Comparison of ENCODE assay signal across 9 mouse cellular contexts in the genomic region with DNA sequence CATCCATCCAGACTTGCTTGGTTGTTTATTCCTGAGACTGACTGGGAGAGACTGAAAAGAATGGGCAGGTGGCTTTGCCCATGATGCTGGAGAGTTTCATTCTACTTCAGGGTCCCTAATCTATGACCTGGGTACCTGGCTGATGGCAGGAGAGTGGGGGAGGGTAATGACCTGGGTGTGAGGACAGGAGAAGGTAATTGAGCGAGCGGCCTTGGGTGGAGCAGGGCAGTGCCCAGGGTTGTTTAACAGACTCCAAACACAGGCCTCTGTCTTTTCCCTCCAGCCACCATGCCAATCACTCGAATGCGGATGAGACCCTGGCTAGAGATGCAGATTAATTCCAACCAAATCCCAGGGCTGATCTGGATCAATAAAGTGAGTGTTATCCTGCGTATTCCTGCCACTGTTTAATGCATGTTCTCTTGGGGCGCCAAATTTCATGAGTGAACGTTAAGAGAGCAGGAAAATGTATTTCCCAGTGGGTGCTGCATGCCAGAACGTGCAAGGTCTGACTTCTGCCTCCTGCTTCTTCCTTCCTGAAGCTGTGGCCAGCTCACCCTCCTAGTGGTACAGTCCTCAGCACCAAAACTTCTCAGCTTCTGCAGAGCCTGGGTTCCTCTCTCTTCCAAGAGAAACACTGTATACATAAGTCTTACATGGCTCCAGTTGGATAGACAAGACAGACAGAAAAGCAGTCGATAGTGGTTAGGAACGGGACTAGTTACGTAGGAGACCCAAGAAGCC. TPM values are rescaled to one million over a fixed set of nuclear protein-coding genes. Genes with fewer than 3 reads are reported as not detected.
DNase-seq lines count a peak whose midpoint lies in the region; ATAC-seq and TF ChIP-seq lines count a peak whose summit lies in the region.
"Had no signal": no experiment of that assay in that cellular context is flagged by ENCODE, and none has a peak within 500 bp of the region (broad histone marks: within the 10 kb centered on the region; RNA-seq: fewer than 3 reads in every experiment).

No protein-coding gene starts in this region.

- no peaks in the 10 kb centered on the region for H3K36me3 ChIP-seq in embryonic facial prominence, embryonic 11.5 days (replicated peaks; ENCODE audit: control insufficient read depth, insufficient read depth, low read depth, low read length)
- no peaks in the 10 kb centered on the region for H3K36me3 ChIP-seq in hindbrain, embryonic 16.5 days (ENCODE audit: control insufficient read depth, insufficient read depth, low read length)
- no peaks in the 10 kb centered on the region for H3K36me3 ChIP-seq in midbrain, embryonic 15.5 days (replicated peaks)

- TF ChIP-seq CTCF in layer of hippocampus, adult 2 months (conservative IDR thresholded peaks at IDR 0.05): no peak

- no peaks in the 10 kb centered on the region for H3K27me3 ChIP-seq in embryonic facial prominence, embryonic 11.5 days (ENCODE audit: control insufficient read depth, insufficient read depth, low read length)
- H3K27me3 ChIP-seq in hindbrain, embryonic 16.5 days (replicated peaks; ENCODE audit: control insufficient read depth, insufficient read depth, low read length): peaks cover 6% of the 10 kb centered on the region
- H3K27me3 ChIP-seq in midbrain, embryonic 15.5 days (replicated peaks): peaks cover 32% of the 10 kb centered on the region

- H3K4me1 ChIP-seq in embryonic facial prominence, embryonic 11.5 days (ENCODE audit: control insufficient read depth, insufficient read depth, low read length): no peaks in the 10 kb centered on the region; the same call in 1 of the 2 replicates
- H3K4me1 ChIP-seq in hindbrain, embryonic 16.5 days (ENCODE audit: control insufficient read depth, insufficient read depth, low read depth, low read length): peaks cover 4% of the 10 kb centered on the region; the same call in 1 of the 2 replicates
- H3K4me1 ChIP-seq in midbrain, embryonic 15.5 days: peaks cover 13% of the 10 kb centered on the region

- no peak for DNase-seq in layer of hippocampus, adult 2 months (ENCODE audit: low spot score in 2 of 2)
- DNase-seq in layer of hippocampus, adult 18-20 months (ENCODE audit: low spot score in 2 of 2): no peak
- DNase-seq in embryonic facial prominence, embryonic 11.5 days (ENCODE audit: low spot score): no peak
- DNase-seq in embryo, embryonic 9.5 days (ENCODE audit: extremely low spot score): no peak
- no peak for DNase-seq in left cerebral cortex, adult 18-20 months (ENCODE audit: low spot score in 2 of 2)
- no peak for DNase-seq in embryo, embryonic 10.5 days (ENCODE audit: low spot score)

- no peak overlapping the region for H3K27ac ChIP-seq in layer of hippocampus, adult 2 months
- no peak overlapping the region for H3K27ac ChIP-seq in embryonic facial prominence, embryonic 11.5 days (replicated peaks; ENCODE audit: low read depth, low read length)
- no peak overlapping the region for H3K27ac ChIP-seq in hindbrain, embryonic 16.5 days (ENCODE audit: low read depth, low read length)
- no peak overlapping the region for H3K27ac ChIP-seq in midbrain, embryonic 15.5 days

- no peaks in the 10 kb centered on the region for H3K9me3 ChIP-seq in embryonic facial prominence, embryonic 11.5 days (replicated peaks; ENCODE audit: control insufficient read depth, low read length)
- H3K9me3 ChIP-seq in hindbrain, embryonic 16.5 days (ENCODE audit: control insufficient read depth, low read length): no peaks in the 10 kb centered on the region
- H3K9me3 ChIP-seq in midbrain, embryonic 15.5 days: no peaks in the 10 kb centered on the region

- H3K4me3 ChIP-seq in layer of hippocampus, adult 2 months: peak overlapping the region; percentile 83
- no peak overlapping the region for H3K4me3 ChIP-seq in embryonic facial prominence, embryonic 11.5 days (ENCODE audit: low read depth, low read length)
- no peak overlapping the region for H3K4me3 ChIP-seq in hindbrain, embryonic 16.5 days (ENCODE audit: low read length)
- H3K4me3 ChIP-seq in midbrain, embryonic 15.5 days: no peak overlapping the region

- no peak for ATAC-seq in embryonic facial prominence, embryonic 11.5 days (replicated peaks; ENCODE audit: insufficient number of reproducible peaks, low FRiP score, low TSS enrichment, low read depth)
- no peak for ATAC-seq in hindbrain, embryonic 16.5 days
- no peak for ATAC-seq in midbrain, embryonic 15.5 days (replicated peaks)

- no peak overlapping the region for H3K9ac ChIP-seq in embryonic facial prominence, embryonic 11.5 days (replicated peaks; ENCODE audit: low read length)
- no peak overlapping the region for H3K9ac ChIP-seq in hindbrain, embryonic 16.5 days (ENCODE audit: low read depth, low read length)
- H3K9ac ChIP-seq in midbrain, embryonic 15.5 days: no peak overlapping the region

- WGBS in embryonic facial prominence, embryonic 11.5 days: 82% methylated on average over 11 of the region's 11 CpGs
- 84% methylated on average over 11 of the region's 11 CpGs for WGBS in hindbrain, embryonic 16.5 days
- 80% methylated on average over 11 of the region's 11 CpGs for WGBS in midbrain, embryonic 15.5 days

- peak overlapping the region; percentile 11 for H3K4me2 ChIP-seq in embryonic facial prominence, embryonic 11.5 days (ENCODE audit: low read depth, low read length)
- H3K4me2 ChIP-seq in hindbrain, embryonic 16.5 days (ENCODE audit: low read length): peak overlapping the region; percentile 91
- peak overlapping the region; percentile 98; the same call in 1 of the 2 replicates for H3K4me2 ChIP-seq in midbrain, embryonic 15.5 days

RNA-seq across cellular contexts. Expression of gene Irf1, which starts 1.4 kb away (rescaled TPM):
- total RNA-seq in layer of hippocampus, adult 2 months (2021): 10 to 100 TPM in 1 of 2 experiments, 1 to 10 TPM in 1; 9.0 to 12.4 TPM
- 10 to 100 TPM in 1 of 2 experiments, 1 to 10 TPM in 1; 9.4 to 11.6 TPM for total RNA-seq in layer of hippocampus, adult 18-20 months (2021)
- 7.0 and 7.7 TPM in 2 replicates for polyA plus RNA-seq in embryonic facial prominence, embryonic 11.5 days (2014; fragmentation: Nextera tagmentation; extraction: Ambion mirVana)
- polyA plus RNA-seq in hindbrain, embryonic 16.5 days (2015; fragmentation: Nextera tagmentation; extraction: Ambion mirVana): 3.5 and 3.9 TPM in 2 replicates
- polyA plus RNA-seq in midbrain, embryonic 15.5 days (2015; fragmentation: Nextera tagmentation; extraction: Ambion mirVana): 2.6 and 3.1 TPM in 2 replicates
- 1 to 10 TPM; 7.8 to 8.3 TPM for total RNA-seq in left cerebral cortex, adult 18-20 months (2021)

RNA-seq across cellular contexts. Expression of gene Gm17334, which starts 1.8 kb away (rescaled TPM):
- total RNA-seq in layer of hippocampus, adult 2 months (2021): 1 to 10 TPM; 1.1 to 1.6 TPM
- 1 to 10 TPM in 1 of 2 experiments, under 1 TPM in 1; 0.99 to 1.9 TPM for total RNA-seq in layer of hippocampus, adult 18-20 months (2021)
- polyA plus RNA-seq in embryonic facial prominence, embryonic 11.5 days (2014; fragmentation: Nextera tagmentation; extraction: Ambion mirVana): not detected in 2 replicates
- not detected in 2 replicates for polyA plus RNA-seq in hindbrain, embryonic 16.5 days (2015; fragmentation: Nextera tagmentation; extraction: Ambion mirVana)
- not detected in 2 replicates for polyA plus RNA-seq in midbrain, embryonic 15.5 days (2015; fragmentation: Nextera tagmentation; extraction: Ambion mirVana)
- total RNA-seq in left cerebral cortex, adult 18-20 months (2021): under 1 TPM; 0.63 to 0.84 TPM

RNA-seq across cellular contexts. Expression of gene Il5, which starts 50.6 kb away (rescaled TPM):
- total RNA-seq in layer of hippocampus, adult 2 months (2021): not detected
- not detected for total RNA-seq in layer of hippocampus, adult 18-20 months (2021)
- polyA plus RNA-seq in embryonic facial prominence, embryonic 11.5 days (2014; fragmentation: Nextera tagmentation; extraction: Ambion mirVana): not detected in 2 replicates
- polyA plus RNA-seq in hindbrain, embryonic 16.5 days (2015; fragmentation: Nextera tagmentation; extraction: Ambion mirVana): not detected in 2 replicates
- not detected in 2 replicates for polyA plus RNA-seq in midbrain, embryonic 15.5 days (2015; fragmentation: Nextera tagmentation; extraction: Ambion mirVana)
- not detected for total RNA-seq in left cerebral cortex, adult 18-20 months (2021)
- total RNA-seq: gastrocnemius, postnatal 36 days had no signal

Comparison
In these comparisons a context has a peak if more than half of its experiments do, and no peak if none do; other contexts are left out.
1. H3K4me2 ChIP-seq: peak in every context shown above with its lines; median percentile 98 in midbrain, embryonic 15.5 days; 91 in hindbrain, embryonic 16.5 days; 11 in embryonic facial prominence, embryonic 11.5 days.